Mouse (Mus musculus): ENCODE data around the gene Nupl1. TPM values are rescaled to one million over a fixed set of nuclear protein-coding genes. Genes with fewer than 3 reads are reported as not detected.
A peak's percentile ranks its signal among the peaks of the same experiment; 100 is the strongest.

Gene Nupl1
- polyA plus RNA-seq, 2 experiments, result not detected

DNA sequence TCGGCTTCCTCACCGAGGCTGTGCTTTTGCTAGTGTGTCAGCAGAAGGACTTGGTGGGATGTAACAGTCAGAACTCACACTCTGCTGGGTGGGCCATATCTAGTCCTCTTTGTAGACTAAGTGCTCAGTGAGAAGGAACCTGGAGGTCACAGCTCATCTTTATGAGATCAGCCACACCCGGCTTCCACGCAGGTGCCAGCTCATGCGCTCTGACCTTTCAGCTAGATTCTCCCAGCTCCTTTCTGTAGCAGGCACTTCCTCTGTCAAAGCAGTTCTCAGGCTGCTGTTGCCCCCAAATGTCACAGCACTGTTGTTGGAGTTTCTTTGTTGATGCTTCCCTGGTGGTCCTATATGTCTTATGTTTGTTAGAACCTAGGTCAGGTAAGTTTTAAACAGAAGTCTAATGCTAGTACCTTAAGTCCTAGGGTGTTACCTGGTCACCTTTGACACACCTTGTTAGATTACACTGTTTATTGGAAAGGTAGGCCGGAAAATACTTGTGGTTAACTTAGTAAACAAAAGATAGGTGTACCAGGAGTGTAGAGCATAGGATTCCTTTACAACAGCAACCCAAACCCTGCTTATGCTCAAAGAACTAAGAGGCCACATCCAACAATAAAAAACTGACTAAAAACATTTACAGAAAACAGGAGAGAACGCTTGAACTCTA lies 35.1 kb upstream of the Nupl1 start:
- TF ChIP-seq POLR2A (IDR thresholded peaks at IDR 0.05; ENCODE audit: borderline replicate concordance, extremely low read depth, insufficient read depth, insufficient read length), result no peak
- 87% methylated on average over 7 of the region's 7 CpGs for WGBS
- Histone ChIP-seq H3K27ac (replicated peaks; ENCODE audit: low read depth, low read length) (no peak overlapping the region), H3K9me3 (ENCODE audit: control insufficient read depth, low read length) (no peaks in the 10 kb centered on the region), H3K4me2 (replicated peaks; ENCODE audit: low read depth, low read length, severe bottlenecking) (no peak overlapping the region), H3K9ac (ENCODE audit: low read depth, low read length, severe bottlenecking) (no peak overlapping the region), H3K27me3 (ENCODE audit: control insufficient read depth, insufficient read depth, low read length) (no peaks in the 10 kb centered on the region), H3K4me1 (ENCODE audit: control insufficient read depth, insufficient read depth, low read length) (no peaks in the 10 kb centered on the region), H3K4me3 (replicated peaks; ENCODE audit: low read length) (no peak overlapping the region), H3K36me3 (ENCODE audit: control insufficient read depth, insufficient read depth, low read length) (peaks cover 30% of the 10 kb centered on the region)
- DNase-seq (ENCODE audit: low spot score) (no peak), ATAC-seq (ENCODE audit: low FRiP score, low read depth) (no peak)

DNA sequence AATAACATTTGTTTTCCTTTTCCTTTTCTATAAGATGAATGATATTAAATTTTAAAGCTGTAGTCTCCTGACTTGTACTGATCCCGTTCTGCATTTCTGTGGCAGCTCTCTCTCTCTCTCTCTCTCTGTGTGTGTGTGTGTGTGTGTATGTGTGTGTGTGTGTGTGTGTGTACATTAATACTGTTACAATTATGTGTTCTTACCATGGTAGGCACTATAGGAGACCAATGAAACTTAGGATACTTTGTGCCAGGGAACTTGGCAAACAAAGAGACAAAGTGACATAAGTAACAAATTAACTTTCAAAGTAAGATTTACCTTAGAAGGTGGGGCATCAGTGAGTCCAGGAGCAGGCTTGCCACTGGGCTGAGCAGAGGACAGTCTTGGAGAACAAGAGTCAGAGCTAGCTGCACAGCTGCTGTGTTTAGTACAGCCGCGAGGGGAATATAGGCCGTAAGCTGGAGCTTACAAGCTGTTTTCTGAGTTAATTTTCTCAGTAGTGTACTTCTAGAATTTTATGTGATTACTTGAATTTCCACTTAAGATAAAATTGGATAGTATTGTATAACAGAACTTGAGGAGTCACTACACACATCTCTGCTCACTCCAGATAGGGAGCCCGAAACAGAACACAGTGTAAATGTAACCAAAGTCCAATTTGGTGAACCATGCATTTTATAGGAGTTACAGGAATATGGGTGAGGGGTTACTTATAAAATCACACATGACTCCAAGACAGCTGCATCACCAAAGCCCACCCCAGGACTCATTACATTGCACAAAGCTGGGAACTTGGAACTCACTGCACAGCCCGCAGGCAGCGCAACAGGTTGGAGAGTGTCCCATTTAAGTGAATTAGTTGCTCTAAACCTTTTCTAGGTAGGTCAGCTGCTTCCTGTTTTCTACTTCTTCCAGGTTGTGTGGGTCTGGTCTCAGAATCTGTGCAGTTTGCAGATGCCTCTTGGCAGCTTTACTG lies 24.4 kb upstream of the Nupl1 start:
- Histone ChIP-seq H3K27ac (replicated peaks; ENCODE audit: low read depth, low read length) (no peak overlapping the region), H3K27me3 (ENCODE audit: control insufficient read depth, insufficient read depth, low read length) (no peaks in the 10 kb centered on the region)
- no peak for DNase-seq (ENCODE audit: low spot score)

GRCm38 (mm10) chr14:60273346-60273745 lies 22.1 kb upstream of the Nupl1 start:
- no peaks in the 10 kb centered on the region for H3K9me3 ChIP-seq (ENCODE audit: control insufficient read depth, low read length)
- no peaks in the 10 kb centered on the region for H3K27me3 ChIP-seq (ENCODE audit: control insufficient read depth, insufficient read depth, low read length)
- no peak for ATAC-seq (ENCODE audit: low FRiP score, low read depth)
- H3K4me1 ChIP-seq (ENCODE audit: control insufficient read depth, insufficient read depth, low read length), result no peaks in the 10 kb centered on the region
- no peak for TF ChIP-seq POLR2A (IDR thresholded peaks at IDR 0.05; ENCODE audit: borderline replicate concordance, extremely low read depth, insufficient read depth, insufficient read length)
- no peak overlapping the region for H3K27ac ChIP-seq (replicated peaks; ENCODE audit: low read depth, low read length)
- 85% methylated on average over 6 of the region's 6 CpGs for WGBS
- H3K4me3 ChIP-seq (replicated peaks; ENCODE audit: low read length), result no peak overlapping the region
- no peaks in the 10 kb centered on the region for H3K36me3 ChIP-seq (ENCODE audit: control insufficient read depth, insufficient read depth, low read length)
- H3K9ac ChIP-seq (ENCODE audit: low read depth, low read length, severe bottlenecking), result no peak overlapping the region
- no peak overlapping the region for H3K4me2 ChIP-seq (replicated peaks; ENCODE audit: low read depth, low read length, severe bottlenecking)
- no peak for DNase-seq (ENCODE audit: low spot score)

More for the DNA sequence above, 24.4 kb upstream of the Nupl1 start:
- H3K36me3 ChIP-seq (ENCODE audit: control insufficient read depth, insufficient read depth, low read length), result peaks cover 3% of the 10 kb centered on the region; the same call in 1 of the 2 replicates
- peak; percentile 62 for ATAC-seq (ENCODE audit: low FRiP score, low read depth)
- no peak overlapping the region for H3K4me3 ChIP-seq (replicated peaks; ENCODE audit: low read length)
- no peak overlapping the region for H3K9ac ChIP-seq (ENCODE audit: low read depth, low read length, severe bottlenecking)
- H3K4me2 ChIP-seq (replicated peaks; ENCODE audit: low read depth, low read length, severe bottlenecking), result no peak overlapping the region
- 61% methylated on average over 7 of the region's 7 CpGs for WGBS
- no peaks in the 10 kb centered on the region for H3K9me3 ChIP-seq (ENCODE audit: control insufficient read depth, low read length)
- no peaks in the 10 kb centered on the region for H3K4me1 ChIP-seq (ENCODE audit: control insufficient read depth, insufficient read depth, low read length)
- TF ChIP-seq POLR2A (IDR thresholded peaks at IDR 0.05; ENCODE audit: borderline replicate concordance, extremely low read depth, insufficient read depth, insufficient read length), result no peak

DNA sequence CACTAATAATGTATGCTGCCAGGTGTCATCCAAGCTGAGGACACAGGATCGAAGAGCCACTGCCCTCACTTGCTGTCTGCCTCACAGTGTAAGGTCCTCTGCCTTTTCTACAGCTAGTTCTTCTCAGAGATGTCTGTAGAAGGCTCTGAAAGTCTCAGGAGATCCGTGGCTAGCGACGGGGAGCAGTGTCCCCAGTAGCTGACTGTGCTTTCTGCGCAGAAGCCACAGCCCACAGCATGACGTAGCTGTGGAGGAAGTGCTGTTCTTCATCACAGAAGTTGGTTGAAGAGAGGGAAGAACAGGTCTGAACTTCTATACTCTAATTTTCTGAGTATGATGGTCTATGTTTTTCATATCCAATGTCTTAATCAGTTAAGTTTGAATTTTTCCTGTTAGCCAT lies 18.1 kb upstream of the Nupl1 start:
- TF ChIP-seq POLR2A (IDR thresholded peaks at IDR 0.05; ENCODE audit: borderline replicate concordance, extremely low read depth, insufficient read depth, insufficient read length), result no peak
- ATAC-seq (ENCODE audit: low FRiP score, low read depth), result no peak
- H3K9me3 ChIP-seq (ENCODE audit: control insufficient read depth, low read length), result no peaks in the 10 kb centered on the region
- H3K9ac ChIP-seq (ENCODE audit: low read depth, low read length, severe bottlenecking), result no peak overlapping the region
- DNase-seq (ENCODE audit: low spot score), result no peak
- H3K27ac ChIP-seq (replicated peaks; ENCODE audit: low read depth, low read length), result no peak overlapping the region
- H3K4me2 ChIP-seq (replicated peaks; ENCODE audit: low read depth, low read length, severe bottlenecking), result no peak overlapping the region
- H3K27me3 ChIP-seq (ENCODE audit: control insufficient read depth, insufficient read depth, low read length), result no peaks in the 10 kb centered on the region
- H3K4me3 ChIP-seq (replicated peaks; ENCODE audit: low read length), result no peak overlapping the region
- H3K36me3 ChIP-seq (ENCODE audit: control insufficient read depth, insufficient read depth, low read length), result no peaks in the 10 kb centered on the region
- 0 out of 2 replicates have a peak, but pooled peaks cover 3% of the 10 kb centered on the region for H3K4me1 ChIP-seq (ENCODE audit: control insufficient read depth, insufficient read depth, low read length)
- 84% methylated on average over 6 of the region's 6 CpGs for WGBS
